Mouse (Mus musculus) liver, embryonic 14.5 days (tissue): ENCODE measurements around the gene Pde6d.

Source experiments
- CTCF ChIP-seq: IDR thresholded peaks from 2 replicates; pipeline ENCODE4 v1.5.1; 2016; ENCODE audit warnings: antibody characterized with exemption, low read depth, control low read depth
- EP300 ChIP-seq: IDR thresholded peaks from 2 replicates; pipeline ENCODE4 v1.6.1; 2016; ENCODE audit warnings: antibody characterized with exemption, low read depth

GRCm38 (mm10) chr1:86530871-86531546, 51.4 kb downstream of the Pde6d start:
- TF ChIP-seq CTCF (no peak), EP300 (0 out of 2 replicates have a peak, but pooled peaks have one; percentile 16)
